Mouse (Mus musculus) embryonic facial prominence, embryonic 11.5 days (tissue): ENCODE results near the gene Gsdme. TPM values are rescaled to one million over a fixed set of nuclear protein-coding genes. Genes with fewer than 3 reads are reported as not detected.

Experiments used
- ATAC-seq: fragments of 200-750 bp; cut with Nextera tagmentation; replicated peaks from 2 replicates; pipeline ENCODE4 v1.8.0; 2017; ENCODE audit warnings: low read depth; ENCODE audit not compliant: insufficient number of reproducible peaks, low FRiP score, low TSS enrichment
- DNase-seq: peaks from one replicate; pipeline ENCODE4 v3.0.0-alpha.2; 2015; ENCODE audit warnings: low spot score
- H3K27ac ChIP-seq: fragments of 300-500 bp; sonication (generic); replicated peaks from 2 replicates; pipeline ENCODE4 v1.5.1; 2014; ENCODE audit warnings: mild to moderate bottlenecking, low read depth, low read length, control low read depth
- H3K27me3 ChIP-seq: fragments of 300-500 bp; sonication (generic); 2 replicates; pipeline ENCODE4 v1.6.1; 2014; ENCODE audit warnings: mild to moderate bottlenecking, low read length, moderate library complexity, mixed read lengths; ENCODE audit not compliant: control insufficient read depth, insufficient read depth
- H3K36me3 ChIP-seq: fragments of 300-500 bp; sonication (generic); replicated peaks from 2 replicates; pipeline ENCODE4 v1.6.1; 2014; ENCODE audit warnings: low read depth, mild to moderate bottlenecking, low read length, moderate library complexity, mixed read lengths; ENCODE audit not compliant: control insufficient read depth, insufficient read depth
- H3K4me1 ChIP-seq: fragments of 300-500 bp; sonication (generic); 2 replicates; pipeline ENCODE4 v1.6.1; 2014; ENCODE audit warnings: low read length, mixed read lengths; ENCODE audit not compliant: control insufficient read depth, insufficient read depth
- H3K4me2 ChIP-seq: fragments of 300-500 bp; sonication (generic); 2 replicates; pipeline ENCODE4 v1.6.1; 2014; ENCODE audit warnings: low read depth, mild to moderate bottlenecking, control low read depth, low read length, moderate library complexity
- H3K4me3 ChIP-seq: fragments of 300-500 bp; sonication (generic); 2 replicates; pipeline ENCODE4 v1.5.1; 2014; ENCODE audit warnings: low read depth, low read length, control low read depth
- H3K9ac ChIP-seq: fragments of 300-500 bp; sonication (generic); replicated peaks from 2 replicates; pipeline ENCODE4 v1.6.1; 2014; ENCODE audit warnings: mild to moderate bottlenecking, control low read depth, low read length
- H3K9me3 ChIP-seq: fragments of 300-500 bp; sonication (generic); replicated peaks from 2 replicates; pipeline ENCODE4 v1.6.1; 2016; ENCODE audit warnings: mild to moderate bottlenecking, low read length, inconsistent platforms, mixed read lengths; ENCODE audit not compliant: control insufficient read depth
- WGBS: fragments of 180-500 bp; shearing (Covaris S2); extraction: QIAGEN DNeasy Blood & Tissue Kit; methylation state at CpG from one replicate; pipeline ENCODE4 v1.1.7; 2014; 5-methylcytosine and 5-hydroxymethylcytosine counted together
- polyA plus RNA-seq: library from polyadenylated mRNA; unstranded; fragments of >200 nt; fragmentation: Nextera tagmentation; extraction: Ambion mirVana; gene quantifications from 2 replicates; pipeline ENCODE4 v1.2.1, GENCODE M21; 2014

Gsdme gene
- polyA plus RNA-seq, 1 experiment from 2014 or later, result 42.1 TPM

DNA sequence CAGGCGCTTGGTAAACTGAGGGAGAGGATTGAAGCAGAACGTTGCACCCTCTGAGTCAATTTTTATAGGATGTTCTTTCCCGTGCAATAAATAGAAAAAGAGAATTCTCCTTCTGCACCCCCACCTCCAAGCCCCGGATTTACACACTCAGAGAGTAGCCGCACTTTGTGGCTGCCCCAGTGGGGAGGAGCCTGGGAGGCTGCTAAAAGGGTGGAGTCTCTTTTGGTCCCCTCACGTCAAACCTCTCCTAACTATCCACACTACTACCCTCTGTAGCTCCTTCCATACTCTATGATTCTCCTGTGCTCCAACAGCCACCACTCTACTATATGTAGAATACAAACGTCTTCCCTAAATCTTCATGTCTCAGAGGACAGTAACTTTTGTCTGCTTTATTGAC is 1.4 kb downstream of the Gsdme start:
- WGBS, result 28% methylated on average over 7 of the region's 7 CpGs
- H3K4me2 ChIP-seq, result peak overlapping the region; percentile 77
- H3K4me3 ChIP-seq, result peak overlapping the region; percentile 44; the same call in 1 of the 2 replicates
- DNase-seq, result no peak
- no peaks in the 10 kb centered on the region for H3K27me3 ChIP-seq
- H3K36me3 ChIP-seq, result no peaks in the 10 kb centered on the region
- ATAC-seq, result no peak
- peak overlapping the region; percentile 67 for H3K9ac ChIP-seq
- no peak overlapping the region for H3K27ac ChIP-seq
- peaks cover 7% of the 10 kb centered on the region for H3K4me1 ChIP-seq
- no peaks in the 10 kb centered on the region for H3K9me3 ChIP-seq

DNA sequence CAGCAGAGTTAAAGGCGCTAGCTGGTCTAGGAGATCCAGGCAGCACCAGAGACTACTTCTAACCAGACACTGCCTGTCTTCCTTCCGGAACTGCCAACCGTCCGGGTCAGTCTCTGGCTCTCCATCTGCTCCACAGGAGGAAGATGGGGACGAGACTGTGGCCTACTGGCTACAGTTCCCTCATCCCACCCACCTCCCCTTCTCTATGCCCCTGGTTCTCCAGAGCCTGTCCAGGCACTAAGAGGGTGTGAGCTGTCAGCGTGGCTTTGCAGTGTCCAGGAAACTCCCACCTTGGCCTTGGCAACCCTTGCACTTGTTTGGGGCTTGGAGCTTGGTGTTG is 1.8 kb downstream of the Gsdme start:
- peak; percentile 76; the same call in 1 of the 2 replicates for ATAC-seq
- H3K27ac ChIP-seq, result 0 out of 2 replicates have a peak overlapping the region, but pooled peaks have one; percentile 20
- WGBS, result 0% methylated on average over 6 of the region's 6 CpGs

DNA sequence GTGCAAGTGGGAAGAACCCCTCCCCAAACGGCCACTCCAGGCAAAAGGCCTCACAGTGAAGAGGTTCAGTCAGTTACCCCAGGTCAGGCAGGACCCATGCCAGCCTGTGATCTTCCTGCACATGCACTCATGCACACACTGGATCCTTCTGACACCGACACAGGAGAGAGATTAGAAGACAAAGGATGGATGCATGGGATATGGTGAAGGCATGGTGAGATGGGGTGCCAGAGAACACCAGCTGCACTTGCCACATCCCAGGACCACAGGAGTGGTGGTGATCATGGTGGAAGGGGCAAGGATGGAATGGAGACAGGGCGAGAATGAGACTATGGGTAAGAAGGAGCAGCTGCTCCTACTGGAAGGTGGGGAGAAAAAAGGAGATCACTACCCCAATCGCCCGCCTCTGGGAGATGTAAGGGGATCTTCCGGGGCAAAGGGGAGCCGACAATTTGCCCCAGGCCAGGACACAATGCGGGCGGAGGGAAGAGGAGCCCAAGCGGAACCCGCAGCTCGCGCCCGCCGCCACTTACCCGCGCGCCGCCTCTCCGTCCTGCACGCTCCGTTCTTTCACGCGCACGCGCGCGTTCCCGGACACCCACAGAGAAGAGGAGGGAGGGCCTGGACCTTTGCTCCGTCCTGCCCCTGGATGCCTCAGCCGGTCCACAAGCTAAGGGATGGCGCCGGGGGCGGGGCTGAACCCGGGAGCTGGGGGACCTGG is 2.3 kb downstream of the Gsdme start:
- WGBS, result 2% methylated on average over 34 of the region's 35 CpGs
- Histone ChIP-seq H3K36me3 (no peaks in the 10 kb centered on the region), H3K9me3 (no peaks in the 10 kb centered on the region), H3K9ac (peak overlapping the region; percentile 67), H3K4me3 (peak overlapping the region; percentile 44), H3K27me3 (no peaks in the 10 kb centered on the region), H3K27ac (0 out of 2 replicates have a peak overlapping the region, but pooled peaks have one; percentile 20), H3K4me2 (peak overlapping the region; percentile 77), H3K4me1 (peaks cover 7% of the 10 kb centered on the region)
- peak; percentile 85 for ATAC-seq
- DNase-seq, result peak; percentile 86

More for the DNA sequence above, 1.8 kb downstream of the Gsdme start:
- H3K4me1 ChIP-seq, result peaks cover 7% of the 10 kb centered on the region
- H3K36me3 ChIP-seq, result no peaks in the 10 kb centered on the region
- no peak for DNase-seq
- H3K4me2 ChIP-seq, result peak overlapping the region; percentile 77
- H3K27me3 ChIP-seq, result no peaks in the 10 kb centered on the region
- no peaks in the 10 kb centered on the region for H3K9me3 ChIP-seq
- H3K4me3 ChIP-seq, result peak overlapping the region; percentile 44
- peak overlapping the region; percentile 67 for H3K9ac ChIP-seq

DNA sequence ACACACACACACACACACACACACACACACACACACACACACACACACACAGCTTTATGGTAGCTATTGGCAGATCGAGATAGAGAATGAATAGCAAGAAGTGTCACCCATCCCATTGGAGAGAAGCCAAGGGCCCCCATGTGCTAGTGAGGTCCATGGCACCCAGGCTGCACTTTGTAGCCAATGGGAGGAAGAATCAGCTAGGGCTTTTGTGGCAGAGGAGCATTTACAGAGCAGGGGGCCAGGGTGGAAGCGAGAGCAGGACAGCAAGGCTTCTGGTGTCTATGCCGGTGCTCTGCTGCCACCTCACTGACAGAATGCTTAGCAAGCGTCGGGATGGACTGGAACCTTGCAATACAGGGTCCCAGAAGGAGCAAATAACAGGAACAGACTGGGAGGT is 8.3 kb downstream of the Gsdme start:
- Histone ChIP-seq H3K27me3 (no peaks in the 10 kb centered on the region), H3K4me3 (no peak overlapping the region), H3K9me3 (no peaks in the 10 kb centered on the region), H3K9ac (no peak overlapping the region), H3K36me3 (no peaks in the 10 kb centered on the region), H3K4me2 (no peak overlapping the region), H3K4me1 (no peaks in the 10 kb centered on the region), H3K27ac (no peak overlapping the region)
- ATAC-seq (no peak), DNase-seq (no peak)
- 87% methylated on average over 5 of the region's 5 CpGs for WGBS

DNA sequence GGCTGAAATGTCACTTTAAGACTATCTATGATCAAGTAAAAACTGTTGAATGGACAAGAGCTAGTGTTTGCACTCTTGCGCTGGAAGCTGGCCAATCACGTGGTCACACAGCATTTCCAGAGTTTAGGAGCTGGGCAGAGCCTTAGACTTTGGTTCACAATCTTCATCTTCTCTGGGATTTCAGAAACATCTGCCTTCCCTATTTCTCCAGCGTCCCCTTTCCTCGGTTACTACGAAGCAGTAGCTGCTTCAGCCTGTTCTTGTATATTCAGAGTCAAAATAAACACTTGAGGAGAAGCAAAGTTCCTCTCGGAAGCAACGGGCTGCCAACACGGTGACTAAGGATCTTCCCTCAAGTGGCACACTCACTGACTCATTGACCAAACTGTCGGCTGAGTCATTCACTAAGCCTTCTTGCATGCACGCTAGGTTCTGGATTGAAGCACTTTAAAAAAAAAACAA is 8.9 kb downstream of the Gsdme start:
- Histone ChIP-seq H3K4me3 (no peak overlapping the region), H3K27me3 (no peaks in the 10 kb centered on the region), H3K36me3 (no peaks in the 10 kb centered on the region), H3K4me1 (no peaks in the 10 kb centered on the region), H3K4me2 (no peak overlapping the region), H3K9me3 (no peaks in the 10 kb centered on the region), H3K9ac (no peak overlapping the region), H3K27ac (no peak overlapping the region)
- WGBS, result 77% methylated on average over 10 of the region's 10 CpGs
- DNase-seq, result no peak
- no peak for ATAC-seq

DNA sequence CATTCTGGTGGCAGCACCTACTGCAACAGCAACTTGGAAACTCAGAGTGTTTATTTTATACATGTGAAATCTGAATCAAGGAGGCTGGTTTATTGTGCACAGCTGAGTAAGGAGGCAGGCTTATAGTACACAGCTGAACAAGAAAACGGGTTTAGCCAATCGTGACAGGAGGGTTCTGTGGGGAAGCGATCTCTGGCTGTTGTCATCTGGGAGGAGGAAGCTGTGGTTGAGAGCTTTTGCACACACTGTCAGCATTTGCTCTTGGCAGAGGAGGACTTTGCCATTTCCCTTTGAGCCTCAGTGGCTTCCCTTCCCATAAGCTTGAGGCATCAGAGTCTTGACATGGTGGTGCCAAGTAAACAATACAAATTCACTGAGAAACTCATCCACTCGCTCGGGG is 11.0 kb downstream of the Gsdme start:
- 85% methylated on average over 5 of the region's 5 CpGs for WGBS
- H3K9me3 ChIP-seq, result no peaks in the 10 kb centered on the region

DNA sequence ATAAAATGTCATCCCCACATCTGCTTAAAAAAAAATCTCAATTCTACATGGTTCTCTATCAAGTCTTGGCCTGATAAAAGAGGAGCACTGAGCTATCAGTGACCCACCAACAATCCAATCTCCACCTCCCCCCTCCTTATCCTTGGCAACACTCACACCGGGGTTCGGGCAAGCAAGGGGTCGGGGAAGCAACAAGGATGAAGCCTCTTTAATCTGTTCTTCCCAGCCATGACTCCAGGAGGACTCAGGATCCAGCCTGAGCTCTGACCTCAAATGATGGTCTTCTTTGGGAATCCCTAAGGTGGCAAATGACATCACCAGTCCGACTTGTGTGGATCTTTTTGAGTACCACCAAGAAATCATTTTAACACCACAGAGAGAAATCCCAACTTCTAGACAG is 15.9 kb downstream of the Gsdme start:
- Histone ChIP-seq H3K9me3 (no peaks in the 10 kb centered on the region), H3K4me2 (no peak overlapping the region), H3K36me3 (no peaks in the 10 kb centered on the region), H3K9ac (no peak overlapping the region), H3K4me1 (no peaks in the 10 kb centered on the region), H3K4me3 (no peak overlapping the region), H3K27me3 (no peaks in the 10 kb centered on the region), H3K27ac (no peak overlapping the region)
- WGBS, result 93% methylated on average over 4 of the region's 4 CpGs
- DNase-seq (no peak), ATAC-seq (no peak)

More for the DNA sequence above, 11.0 kb downstream of the Gsdme start:
- H3K27me3 ChIP-seq, result no peaks in the 10 kb centered on the region
- no peak for ATAC-seq
- no peak overlapping the region for H3K4me3 ChIP-seq
- no peak overlapping the region for H3K4me2 ChIP-seq
- DNase-seq, result no peak
- H3K36me3 ChIP-seq, result no peaks in the 10 kb centered on the region
- H3K9ac ChIP-seq, result no peak overlapping the region
- no peaks in the 10 kb centered on the region for H3K4me1 ChIP-seq
- no peak overlapping the region for H3K27ac ChIP-seq

DNA sequence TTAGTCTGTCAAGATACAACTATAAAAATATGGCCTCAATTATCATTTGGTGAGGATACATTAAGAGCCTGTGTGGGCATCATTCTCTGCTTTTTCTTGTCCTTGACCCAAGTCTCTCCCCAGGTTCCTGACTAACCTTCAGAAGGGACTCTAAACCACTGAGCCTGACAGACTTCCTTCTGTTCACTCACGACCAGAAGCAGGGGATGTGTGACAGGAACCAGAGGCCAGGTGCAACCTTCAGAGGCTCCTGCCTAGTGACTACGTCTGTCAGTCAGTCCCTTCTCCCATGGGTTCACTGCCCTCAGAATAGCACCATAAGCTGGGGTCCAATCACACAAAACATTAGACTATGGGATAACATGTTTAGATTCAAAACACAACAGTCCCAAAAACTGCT is 16.3 kb downstream of the Gsdme start:
- H3K36me3 ChIP-seq, result no peaks in the 10 kb centered on the region
- H3K9me3 ChIP-seq, result no peaks in the 10 kb centered on the region
- no peak overlapping the region for H3K27ac ChIP-seq
- no peak for ATAC-seq
- H3K4me1 ChIP-seq, result no peaks in the 10 kb centered on the region
- H3K4me2 ChIP-seq, result no peak overlapping the region
- no peak overlapping the region for H3K9ac ChIP-seq
- DNase-seq, result no peak
- no peak overlapping the region for H3K4me3 ChIP-seq
- no peaks in the 10 kb centered on the region for H3K27me3 ChIP-seq
- WGBS, result 80% methylated on average over 2 of the region's 2 CpGs
